ENCODE assay signal across 18 mouse cellular contexts in genomic region chr9:88296321-88296720, GRCm38 (mm10). TPM values are rescaled to one million over a fixed set of nuclear protein-coding genes. Genes with fewer than 3 reads are reported as not detected.
DNase-seq lines count a peak whose midpoint lies in the region; ATAC-seq and TF ChIP-seq lines count a peak whose summit lies in the region.
"Had no signal": no experiment of that assay in that cellular context is flagged by ENCODE, and none has a peak within 500 bp of the region (broad histone marks: within the 10 kb centered on the region; RNA-seq: fewer than 3 reads in every experiment).

No protein-coding gene starts in this region.

- no peaks in the 10 kb centered on the region for H3K36me3 ChIP-seq in heart, postnatal 0 days (replicated peaks; ENCODE audit: control insufficient read depth, insufficient read depth, low read length)
- no peaks in the 10 kb centered on the region for H3K36me3 ChIP-seq in heart, embryonic 10.5 days
- H3K36me3 ChIP-seq in lung, postnatal 0 days (ENCODE audit: insufficient read depth, low read length) = no peaks in the 10 kb centered on the region
- no peaks in the 10 kb centered on the region for H3K36me3 ChIP-seq in stomach, postnatal 0 days (ENCODE audit: control insufficient read depth, insufficient read depth, low read length)
- H3K36me3 ChIP-seq: forebrain, embryonic 10.5 days; hindbrain, embryonic 10.5 days; limb, embryonic 15.5 days; neural tube, embryonic 13.5 days had no signal

- no peak overlapping the region for H3K4me3 ChIP-seq in heart, postnatal 0 days (ENCODE audit: low read depth, low read length)
- no peak overlapping the region for H3K4me3 ChIP-seq in heart, embryonic 10.5 days
- H3K4me3 ChIP-seq in lung, postnatal 0 days (ENCODE audit: low read depth, low read length) = no peak overlapping the region
- no peak overlapping the region for H3K4me3 ChIP-seq in stomach, postnatal 0 days (ENCODE audit: low read depth, low read length)
- H3K4me3 ChIP-seq: forebrain, embryonic 10.5 days; hindbrain, embryonic 10.5 days; limb, embryonic 15.5 days; neural tube, embryonic 13.5 days had no signal

- H3K27me3 ChIP-seq in heart, postnatal 0 days (ENCODE audit: control insufficient read depth, insufficient read depth, low read length) = no peaks in the 10 kb centered on the region
- no peaks in the 10 kb centered on the region for H3K27me3 ChIP-seq in heart, embryonic 10.5 days (ENCODE audit: insufficient read depth, poor library complexity, severe bottlenecking)
- no peaks in the 10 kb centered on the region for H3K27me3 ChIP-seq in lung, postnatal 0 days (replicated peaks; ENCODE audit: insufficient read depth, low read length)
- no peaks in the 10 kb centered on the region for H3K27me3 ChIP-seq in stomach, postnatal 0 days (ENCODE audit: control insufficient read depth, insufficient read depth, low read length)
- H3K27me3 ChIP-seq: limb, embryonic 15.5 days; neural tube, embryonic 13.5 days had no signal

- TF ChIP-seq CTCF in heart, postnatal 0 days (IDR thresholded peaks at IDR 0.05; ENCODE audit: low read depth) = no peak
- no peak for TF ChIP-seq CTCF in lung, postnatal 0 days (IDR thresholded peaks at IDR 0.05)
- no peak for TF ChIP-seq CTCF in stomach, postnatal 0 days (IDR thresholded peaks at IDR 0.05; ENCODE audit: low read depth)

- no peaks in the 10 kb centered on the region for H3K9me3 ChIP-seq in heart, postnatal 0 days (replicated peaks; ENCODE audit: control insufficient read depth, low read length)
- H3K9me3 ChIP-seq in heart, embryonic 10.5 days = no peaks in the 10 kb centered on the region
- no peaks in the 10 kb centered on the region for H3K9me3 ChIP-seq in lung, postnatal 0 days (ENCODE audit: low read length)
- H3K9me3 ChIP-seq in stomach, postnatal 0 days (ENCODE audit: control insufficient read depth, low read length) = no peaks in the 10 kb centered on the region
- H3K9me3 ChIP-seq: forebrain, embryonic 10.5 days; hindbrain, embryonic 10.5 days; limb, embryonic 15.5 days; neural tube, embryonic 13.5 days had no signal

- ATAC-seq in heart, postnatal 0 days (ENCODE audit: insufficient read depth, low read depth) = peak; percentile 62; the same call in 1 of the 2 replicates
- ATAC-seq in lung, postnatal 0 days = peak; percentile 54
- peak; percentile 48 for ATAC-seq in stomach, postnatal 0 days (ENCODE audit: low FRiP score, low TSS enrichment)

- WGBS in heart, postnatal 0 days = 52% methylated on average over 5 of the region's 5 CpGs
- 56% methylated on average over 5 of the region's 5 CpGs for WGBS in heart, embryonic 10.5 days
- WGBS in lung, postnatal 0 days = 57% methylated on average over 5 of the region's 5 CpGs
- 55% methylated on average over 5 of the region's 5 CpGs for WGBS in stomach, postnatal 0 days

- no peak for TF ChIP-seq EP300 in heart, postnatal 0 days (IDR thresholded peaks at IDR 0.05; ENCODE audit: low read depth)
- no peak for TF ChIP-seq EP300 in lung, postnatal 0 days (IDR thresholded peaks at IDR 0.05)
- no peak for TF ChIP-seq EP300 in stomach, postnatal 0 days (optimal IDR thresholded peaks at IDR 0.05)

- DNase-seq in embryo, embryonic 10.5 days (ENCODE audit: low spot score) = peak; percentile 15
- DNase-seq in embryo, embryonic 11 days = no peak
- peak; percentile 26 for DNase-seq in heart, postnatal 0 days (ENCODE audit: low spot score)
- no peak for DNase-seq in heart, embryonic 10.5 days (ENCODE audit: low spot score)
- peak; percentile 7 for DNase-seq in lung, postnatal 0 days (ENCODE audit: low spot score)
- no peak for DNase-seq in lung, postnatal 10 days
- no peak for DNase-seq in stomach, postnatal 0 days (ENCODE audit: low spot score)
- no peak for DNase-seq in natural killer cell, adult 2 months (ENCODE audit: low spot score in 2 of 2)
- DNase-seq: cerebellum, adult 9-10 months; kidney, adult 8-10 months; kidney, postnatal 25 days; lung, postnatal 4 days; thymus, postnatal 25 days had no signal

- H3K4me1 ChIP-seq in heart, postnatal 0 days (ENCODE audit: control insufficient read depth, insufficient read depth) = no peaks in the 10 kb centered on the region
- no peaks in the 10 kb centered on the region for H3K4me1 ChIP-seq in heart, embryonic 10.5 days
- H3K4me1 ChIP-seq in lung, postnatal 0 days (ENCODE audit: insufficient read depth, low read depth, low read length) = no peaks in the 10 kb centered on the region
- no peaks in the 10 kb centered on the region for H3K4me1 ChIP-seq in stomach, postnatal 0 days (replicated peaks; ENCODE audit: control insufficient read depth, insufficient read depth)
- H3K4me1 ChIP-seq: forebrain, embryonic 10.5 days; hindbrain, embryonic 10.5 days; limb, embryonic 15.5 days; neural tube, embryonic 13.5 days had no signal

- no peak overlapping the region for H3K9ac ChIP-seq in heart, postnatal 0 days (replicated peaks; ENCODE audit: low read depth, low read length)
- no peak overlapping the region for H3K9ac ChIP-seq in lung, postnatal 0 days (replicated peaks; ENCODE audit: low read depth)
- no peak overlapping the region for H3K9ac ChIP-seq in stomach, postnatal 0 days (ENCODE audit: low read length)
- H3K9ac ChIP-seq: limb, embryonic 15.5 days; neural tube, embryonic 13.5 days had no signal

- H3K4me2 ChIP-seq in heart, postnatal 0 days (ENCODE audit: low read depth, low read length) = no peak overlapping the region
- no peak overlapping the region for H3K4me2 ChIP-seq in lung, postnatal 0 days (replicated peaks; ENCODE audit: low read depth, low read length)
- H3K4me2 ChIP-seq in stomach, postnatal 0 days (replicated peaks; ENCODE audit: low read depth) = no peak overlapping the region
- H3K4me2 ChIP-seq: limb, embryonic 15.5 days; midbrain, embryonic 11.5 days; neural tube, embryonic 13.5 days had no signal

- 0 out of 2 replicates have a peak overlapping the region, but pooled peaks have one; percentile 1 for H3K27ac ChIP-seq in heart, postnatal 0 days (ENCODE audit: low read depth)
- no peak overlapping the region for H3K27ac ChIP-seq in heart, embryonic 10.5 days
- no peak overlapping the region for H3K27ac ChIP-seq in lung, postnatal 0 days (ENCODE audit: low read length)
- no peak overlapping the region for H3K27ac ChIP-seq in stomach, postnatal 0 days (replicated peaks)
- H3K27ac ChIP-seq: forebrain, embryonic 10.5 days; hindbrain, embryonic 10.5 days; limb, embryonic 15.5 days; neural tube, embryonic 13.5 days had no signal

RNA-seq across cellular contexts. Expression of gene Nt5e, which starts 30.7 kb away (rescaled TPM):
- 17.0 and 24.4 TPM in 2 replicates for total RNA-seq in heart, postnatal 0 days (2014; rRNA removed; ENCODE audit: low replicate concordance)
- polyA plus RNA-seq in heart, postnatal 0 days (2015; fragmentation: Nextera tagmentation; extraction: Ambion mirVana) = 9.2 and 9.4 TPM in 2 replicates
- 1.9 and 2.4 TPM in 2 replicates for polyA plus RNA-seq in heart, embryonic 10.5 days (2016; fragmentation: Nextera tagmentation; extraction: Ambion mirVana)
- polyA plus RNA-seq in lung, postnatal 0 days (2015; fragmentation: Nextera tagmentation; extraction: Ambion mirVana) = 5.3 and 5.8 TPM in 2 replicates
- polyA plus RNA-seq in stomach, postnatal 0 days (2015; fragmentation: Nextera tagmentation; extraction: Ambion mirVana) = 52.7 and 55.9 TPM in 2 replicates

Comparison
In these comparisons a context has a peak if more than half of its experiments do, and no peak if none do; other contexts are left out.
1. DNase-seq: peak in embryo, embryonic 10.5 days (single experiment), heart, postnatal 0 days (single experiment) and lung, postnatal 0 days (single experiment); none in embryo, embryonic 11 days (single experiment), heart, embryonic 10.5 days (single experiment), lung, postnatal 10 days (single experiment), stomach, postnatal 0 days (single experiment) and natural killer cell, adult 2 months (0 of 2).
2. Peak in every context shown above with its lines, with median percentiles within 50 percentile points of each other: ATAC-seq.